Mouse (Mus musculus) heart, embryonic 13.5 days (tissue): ENCODE data around the gene Gm9844. TPM values are rescaled to one million over a fixed set of nuclear protein-coding genes. Genes with fewer than 3 reads are reported as not detected.

Experiments
- ATAC-seq: fragments of 200-750 bp; cut with Nextera tagmentation; 2 replicates; pipeline ENCODE4 v1.8.0; 2017; ENCODE audit warnings: moderate TSS enrichment; ENCODE audit not compliant: insufficient number of reproducible peaks, low FRiP score, low TSS enrichment; ENCODE audit errors: extremely low read depth
- H3K27ac ChIP-seq: fragments of 300-500 bp; sonication (generic); replicated peaks from 2 replicates; pipeline ENCODE4 v1.5.1; 2015; ENCODE audit warnings: moderate library complexity, mild to moderate bottlenecking, inconsistent platforms
- H3K27me3 ChIP-seq: fragments of 300-500 bp; sonication (generic); replicated peaks from 2 replicates; pipeline ENCODE4 v1.6.1; 2015; ENCODE audit warnings: mild to moderate bottlenecking, inconsistent platforms
- H3K36me3 ChIP-seq: fragments of 300-500 bp; sonication (generic); 2 replicates; pipeline ENCODE4 v1.6.1; 2015; ENCODE audit warnings: mild to moderate bottlenecking, inconsistent platforms
- H3K4me1 ChIP-seq: fragments of 300-500 bp; sonication (generic); 2 replicates; pipeline ENCODE4 v1.6.1; 2015; ENCODE audit warnings: inconsistent platforms
- H3K4me2 ChIP-seq: fragments of 300-500 bp; sonication (generic); 2 replicates; pipeline ENCODE4 v1.6.1; 2015; ENCODE audit warnings: inconsistent platforms, mild to moderate bottlenecking, moderate library complexity
- H3K4me3 ChIP-seq: fragments of 300-500 bp; sonication (generic); 2 replicates; pipeline ENCODE4 v1.5.1; 2015; ENCODE audit warnings: moderate library complexity, mild to moderate bottlenecking, inconsistent platforms
- H3K9ac ChIP-seq: fragments of 300-500 bp; sonication (generic); 2 replicates; pipeline ENCODE4 v1.6.1; 2015; ENCODE audit warnings: inconsistent platforms, mild to moderate bottlenecking, moderate library complexity
- H3K9me3 ChIP-seq: fragments of 300-500 bp; sonication (generic); 2 replicates; pipeline ENCODE4 v1.6.1; 2016; ENCODE audit warnings: inconsistent platforms
- WGBS: fragments of 180-500 bp; shearing (Covaris S2); methylation state at CpG from one replicate; pipeline ENCODE4 v1.1.7; 2015; ENCODE audit warnings: mixed read lengths; 5-methylcytosine and 5-hydroxymethylcytosine counted together
- polyA plus RNA-seq: library from polyadenylated mRNA; unstranded; fragments of >200 nt; fragmentation: Nextera tagmentation; extraction: Ambion mirVana; gene quantifications from 2 replicates; pipeline ENCODE4 v1.2.1, GENCODE M21; 2015

Gm9844 gene
- polyA plus RNA-seq, 1 experiment from 2014 or later, result 10.6 TPM

DNA sequence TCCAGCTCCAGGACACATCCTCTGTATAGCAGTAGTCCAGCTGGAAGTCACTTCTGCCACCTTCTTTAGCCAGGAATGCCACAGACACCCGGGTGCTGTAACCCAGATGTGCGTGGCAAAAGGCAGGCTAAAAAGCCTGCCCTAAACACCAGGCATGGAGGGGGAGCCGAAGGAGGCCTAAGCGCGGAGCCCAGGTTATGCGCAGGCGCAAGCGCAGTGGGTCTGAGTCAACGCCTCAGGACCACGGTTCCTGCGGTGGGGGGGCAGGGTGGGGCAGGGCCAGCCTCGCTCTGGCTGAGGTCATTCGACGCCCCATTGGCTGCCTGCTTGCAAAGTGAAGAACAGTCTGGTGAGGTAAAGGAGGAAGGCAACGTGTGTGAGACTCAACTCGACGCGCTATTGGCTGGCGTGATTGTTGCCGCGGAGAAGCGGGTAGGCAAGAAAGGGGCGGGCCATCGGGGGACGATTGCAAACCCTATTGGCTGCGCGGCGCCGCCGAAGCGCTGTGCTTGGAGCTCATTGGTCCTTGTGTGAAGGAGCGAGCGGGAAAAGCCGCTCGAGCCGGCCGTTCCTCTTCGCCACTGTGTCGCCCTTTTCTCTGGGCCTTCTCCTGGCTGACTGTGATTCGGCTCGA lies 7.6 kb downstream of the Gm9844 start, which contains the start of the genes Lypd4 and Dmrtc2:
Lypd4 (minus strand) TSS at position 410 of the 634 bp plus-strand sequence.
Dmrtc2 (plus strand) TSS at position 526 of the 634 bp plus-strand sequence.
- no peaks in the 10 kb centered on the region for H3K4me1 ChIP-seq
- H3K9me3 ChIP-seq, result peaks cover 7% of the 10 kb centered on the region; the same call in 1 of the 2 replicates
- H3K27ac ChIP-seq, result no peak within 1 kb of the TSS
- H3K9ac ChIP-seq, result no peak within 1 kb of the TSS
- ATAC-seq, result no peak
- H3K36me3 ChIP-seq, result no peaks in the 10 kb centered on the region
- peaks cover 62% of the 10 kb centered on the region for H3K27me3 ChIP-seq
- 37% methylated on average over 40 of the region's 41 CpGs for WGBS
- no peak within 1 kb of the TSS for H3K4me3 ChIP-seq
- no peak within 1 kb of the TSS for H3K4me2 ChIP-seq

GRCm38 (mm10) chr7:24877588-24877987 lies 15.6 kb downstream of the Gm9844 start:
- no peak for ATAC-seq
- H3K27me3 ChIP-seq, result peaks cover 7% of the 10 kb centered on the region
- no peak overlapping the region for H3K4me2 ChIP-seq
- H3K9me3 ChIP-seq, result no peaks in the 10 kb centered on the region
- no peak overlapping the region for H3K4me3 ChIP-seq
- no peak overlapping the region for H3K9ac ChIP-seq
- H3K4me1 ChIP-seq, result no peaks in the 10 kb centered on the region
- 61% methylated on average over 3 of the region's 3 CpGs for WGBS
- no peak overlapping the region for H3K27ac ChIP-seq
- H3K36me3 ChIP-seq, result no peaks in the 10 kb centered on the region

DNA sequence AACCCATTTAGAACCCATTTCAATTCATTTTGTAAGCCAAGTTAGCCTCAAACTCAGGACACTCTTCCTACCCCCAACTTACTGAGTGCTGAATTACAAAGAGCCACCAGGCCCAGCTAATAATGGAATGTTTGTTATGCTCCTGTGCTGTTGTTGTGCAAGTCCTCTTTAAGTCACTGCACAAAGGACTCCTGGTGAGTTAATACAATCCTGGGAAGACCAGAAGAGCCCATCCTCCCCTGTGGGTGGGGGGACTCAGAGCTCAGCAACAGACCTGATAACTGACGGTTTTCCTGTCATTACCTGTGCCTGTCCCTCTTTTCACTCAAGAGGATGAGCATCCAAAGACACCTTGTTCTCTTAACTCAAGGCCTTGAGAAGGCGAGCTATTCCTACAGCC lies 17.6 kb downstream of the Gm9844 start:
- Histone ChIP-seq H3K9me3 (no peaks in the 10 kb centered on the region), H3K27ac (no peak overlapping the region), H3K4me1 (no peaks in the 10 kb centered on the region), H3K9ac (no peak overlapping the region), H3K36me3 (no peaks in the 10 kb centered on the region), H3K4me2 (no peak overlapping the region), H3K4me3 (no peak overlapping the region), H3K27me3 (peaks cover 4% of the 10 kb centered on the region; the same call in 1 of the 2 replicates)
- 39% methylated on average over 2 of the region's 2 CpGs for WGBS
- ATAC-seq, result no peak

DNA sequence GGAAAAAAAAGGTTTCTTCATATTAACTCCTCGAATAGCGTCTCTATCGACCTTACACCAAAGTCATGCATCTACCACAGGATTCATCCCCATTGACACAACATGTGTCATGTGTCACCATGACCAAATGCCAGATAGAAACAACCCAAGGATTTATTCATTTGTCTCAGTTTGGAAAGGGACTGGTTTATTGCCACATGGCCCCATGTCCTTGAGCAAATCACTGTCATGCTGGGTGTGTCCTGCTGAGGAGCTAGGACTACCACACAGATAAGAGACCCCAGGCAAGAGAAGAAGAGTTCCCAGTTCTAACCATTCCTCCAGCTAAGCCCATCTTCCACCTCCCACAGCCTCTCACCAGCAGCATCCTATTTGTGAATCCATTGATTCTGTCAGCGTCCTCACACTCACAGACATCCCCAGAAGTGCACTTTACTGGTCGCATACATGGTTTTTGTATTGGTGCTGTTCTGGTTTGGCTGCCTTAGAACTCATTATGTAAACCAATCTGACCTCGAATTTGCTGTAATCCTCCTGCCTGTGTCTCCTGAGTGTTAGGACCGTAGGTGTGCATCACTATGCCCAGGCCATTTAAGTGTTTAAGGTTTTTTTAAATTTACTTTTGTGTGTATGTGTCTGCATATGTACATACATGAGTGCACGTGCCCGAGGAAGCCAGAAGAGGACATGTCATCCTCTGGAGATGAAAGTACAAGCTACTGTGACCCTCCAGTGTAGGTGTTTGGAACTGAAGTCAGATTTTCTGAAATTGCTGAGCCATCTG lies 20.6 kb downstream of the Gm9844 start:
- WGBS, result 80% methylated on average over 9 of the region's 9 CpGs
- Histone ChIP-seq H3K4me3 (no peak overlapping the region), H3K4me1 (peaks cover 24% of the 10 kb centered on the region), H3K9ac (no peak overlapping the region), H3K27me3 (no peaks in the 10 kb centered on the region; the same call in 1 of the 2 replicates), H3K9me3 (no peaks in the 10 kb centered on the region), H3K4me2 (no peak overlapping the region), H3K36me3 (peaks cover 23% of the 10 kb centered on the region), H3K27ac (no peak overlapping the region)
- no peak for ATAC-seq

- H3K27ac ChIP-seq, result peak within 1 kb of the TSS; percentile 92
- H3K27me3 ChIP-seq, result no peaks in the 10 kb centered on the region; the same call in 1 of the 2 replicates
- 0% methylated on average over 57 of the region's 57 CpGs for WGBS
- H3K4me1 ChIP-seq, result peaks cover 27% of the 10 kb centered on the region
- no peaks in the 10 kb centered on the region for H3K9me3 ChIP-seq
- peak within 1 kb of the TSS; percentile 99 for H3K4me3 ChIP-seq
- peak within 1 kb of the TSS; percentile 100 for H3K9ac ChIP-seq
- peak; percentile 86 for ATAC-seq
- peak within 1 kb of the TSS; percentile 89 for H3K4me2 ChIP-seq
- H3K36me3 ChIP-seq, result peaks cover 38% of the 10 kb centered on the region
Measured at GRCm38 (mm10) chr7:24883896-24884692, 22.1 kb downstream of the Gm9844 start, which contains the start of gene Rps19. Rps19 (plus strand) TSS chr7:24884371.

- no peak for ATAC-seq
- Histone ChIP-seq H3K9ac (peak overlapping the region; percentile 100), H3K27ac (peak overlapping the region; percentile 92), H3K36me3 (peaks cover 45% of the 10 kb centered on the region), H3K4me2 (peak overlapping the region; percentile 89), H3K4me3 (peak overlapping the region; percentile 99), H3K9me3 (no peaks in the 10 kb centered on the region), H3K4me1 (peaks cover 27% of the 10 kb centered on the region), H3K27me3 (no peaks in the 10 kb centered on the region; the same call in 1 of the 2 replicates)
- 0% methylated on average over 47 of the region's 47 CpGs for WGBS
Measured at GRCm38 (mm10) chr7:24884693-24885291, 22.8 kb downstream of the Gm9844 start.

DNA sequence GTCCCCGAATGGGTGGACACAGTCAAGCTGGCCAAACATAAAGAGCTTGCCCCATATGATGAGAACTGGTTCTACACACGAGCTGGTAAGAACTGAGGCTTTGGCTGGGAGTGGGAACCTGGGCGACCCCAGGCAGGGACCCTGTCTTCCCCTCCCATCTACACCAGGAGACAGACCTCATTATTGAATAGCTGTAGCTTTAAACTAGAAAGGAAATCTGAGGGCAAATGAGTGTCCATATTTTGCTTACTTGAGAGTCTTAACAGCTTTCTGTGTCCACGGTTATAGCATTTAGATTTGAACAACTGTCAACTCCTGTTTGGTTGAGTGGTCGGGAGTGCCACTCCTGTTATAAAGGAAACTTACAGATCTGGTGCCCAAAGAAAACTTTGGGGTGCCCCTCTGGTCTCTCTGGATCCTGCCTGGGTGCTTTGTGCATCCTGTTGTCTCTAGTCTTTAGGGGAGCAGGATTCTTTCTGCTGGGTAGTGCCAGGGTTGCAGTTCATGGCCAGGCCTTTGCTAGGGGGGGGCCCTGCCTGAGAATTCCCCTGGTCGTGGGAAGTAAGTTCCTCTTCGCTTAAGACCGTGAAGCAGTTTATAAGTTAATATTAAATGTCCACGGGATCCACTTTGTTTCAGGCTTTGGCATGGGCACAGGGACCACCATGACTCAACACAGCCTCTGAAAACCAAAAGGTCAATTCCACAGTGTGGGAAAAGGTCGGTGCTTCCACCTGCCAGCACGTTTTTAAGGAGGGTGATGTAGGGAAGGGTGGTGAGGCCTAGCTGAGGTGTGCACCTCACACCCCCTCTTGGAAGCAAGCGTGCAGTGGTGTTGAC lies 23.7 kb downstream of the Gm9844 start:
- H3K4me2 ChIP-seq, result peak overlapping the region; percentile 89
- peak overlapping the region; percentile 100 for H3K9ac ChIP-seq
- peaks cover 27% of the 10 kb centered on the region for H3K4me1 ChIP-seq
- peak overlapping the region; percentile 92; the same call in 1 of the 2 replicates for H3K27ac ChIP-seq
- peak overlapping the region; percentile 99 for H3K4me3 ChIP-seq
- ATAC-seq, result no peak
- WGBS, result 40% methylated on average over 12 of the region's 12 CpGs
- no peaks in the 10 kb centered on the region; the same call in 1 of the 2 replicates for H3K27me3 ChIP-seq
- H3K9me3 ChIP-seq, result no peaks in the 10 kb centered on the region
- peaks cover 52% of the 10 kb centered on the region for H3K36me3 ChIP-seq

DNA sequence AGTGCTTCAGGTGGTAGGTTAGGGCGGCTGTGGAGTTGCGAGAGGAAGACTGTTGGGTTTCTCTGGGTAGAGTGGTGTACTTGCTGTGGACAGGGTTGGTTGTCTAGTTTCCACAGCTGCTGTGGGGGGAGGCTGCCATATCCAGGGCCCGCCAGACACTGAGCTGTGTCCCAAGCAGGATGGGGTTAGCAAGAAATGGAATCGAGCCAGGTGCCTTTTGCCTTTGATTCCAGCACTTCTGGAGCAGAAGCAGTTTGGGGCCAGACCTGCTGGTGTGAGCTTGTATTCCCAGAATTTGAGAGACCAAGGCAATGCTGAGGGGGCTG lies 24.3 kb downstream of the Gm9844 start:
- ATAC-seq, result no peak
- Histone ChIP-seq H3K4me3 (peak overlapping the region; percentile 99), H3K4me1 (peaks cover 27% of the 10 kb centered on the region), H3K9ac (peak overlapping the region; percentile 100), H3K4me2 (peak overlapping the region; percentile 89), H3K27ac (0 out of 2 replicates have a peak overlapping the region, but pooled peaks have one; percentile 51), H3K27me3 (no peaks in the 10 kb centered on the region; the same call in 1 of the 2 replicates), H3K9me3 (no peaks in the 10 kb centered on the region), H3K36me3 (peaks cover 58% of the 10 kb centered on the region)
- 56% methylated on average over 4 of the region's 4 CpGs for WGBS

DNA sequence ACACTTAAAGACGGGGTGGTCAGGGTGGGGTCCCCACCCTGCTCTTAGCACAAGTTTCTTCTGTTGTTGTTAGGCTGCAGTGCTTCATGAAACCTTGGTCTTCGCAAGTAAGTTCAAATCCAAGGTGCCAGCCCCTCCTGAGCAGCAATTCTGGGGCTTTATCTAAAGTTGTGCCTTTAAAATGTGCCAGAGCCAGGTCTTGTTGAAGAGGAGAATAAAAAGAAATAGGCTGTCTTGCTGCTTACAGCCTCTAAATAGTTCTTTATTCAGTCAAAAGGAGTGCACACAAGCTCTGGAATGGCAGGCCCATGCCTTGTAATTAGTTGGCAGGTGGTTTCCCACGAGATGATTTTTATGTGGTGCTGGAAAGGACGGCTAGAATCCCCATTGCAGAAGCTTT lies 25.1 kb downstream of the Gm9844 start:
- peak overlapping the region; percentile 100 for H3K9ac ChIP-seq
- no peaks in the 10 kb centered on the region for H3K27me3 ChIP-seq
- H3K4me2 ChIP-seq, result peak overlapping the region; percentile 89
- peaks cover 61% of the 10 kb centered on the region for H3K36me3 ChIP-seq
- H3K4me3 ChIP-seq, result 0 out of 2 replicates have a peak overlapping the region, but pooled peaks have one; percentile 4
- H3K4me1 ChIP-seq, result peaks cover 27% of the 10 kb centered on the region
- 69% methylated on average over 4 of the region's 4 CpGs for WGBS
- ATAC-seq, result no peak
- no peak overlapping the region for H3K27ac ChIP-seq
- no peaks in the 10 kb centered on the region for H3K9me3 ChIP-seq
